Mouse (Mus musculus): ENCODE data around the gene Comt.

Comt gene

DNA sequence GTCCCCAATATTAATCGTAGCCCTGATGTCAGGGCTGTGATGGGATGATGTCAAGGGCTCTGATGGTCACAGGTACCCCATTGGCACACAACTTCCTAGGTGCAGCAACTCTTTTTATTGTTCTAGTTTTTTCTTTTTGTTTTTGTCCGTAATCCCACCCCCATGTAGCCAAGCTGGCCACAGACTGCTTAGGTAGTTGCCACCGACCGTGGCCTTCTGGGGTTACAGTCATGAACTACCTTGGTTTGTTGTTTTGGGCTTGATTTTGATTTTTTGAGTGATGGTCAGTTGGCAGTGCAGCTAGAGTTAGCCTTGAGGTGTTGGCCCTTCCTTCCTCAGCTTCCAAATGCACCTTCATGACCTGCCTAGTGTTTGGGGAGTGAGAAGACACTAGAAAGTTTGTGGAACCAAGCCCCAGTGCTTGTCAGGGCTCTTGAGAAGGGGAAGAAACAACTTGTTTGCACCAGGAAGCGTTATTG is at the start of gene Comt:
Gene Comt (minus strand): TSS at position 51 of the 479 bp plus-strand sequence.
- DNase-seq = no peak

GRCm38 (mm10) chr16:18474021-18474420 is 47.4 kb upstream of the Comt start:
- peak; percentile 91 for DNase-seq

GRCm38 (mm10) chr16:18472976-18473375 is 46.3 kb upstream of the Comt start:
- peak; percentile 61 for DNase-seq

- peak; percentile 61 for DNase-seq
Observed at GRCm38 (mm10) chr16:18472416-18472815, 45.8 kb upstream of the Comt start.

DNA sequence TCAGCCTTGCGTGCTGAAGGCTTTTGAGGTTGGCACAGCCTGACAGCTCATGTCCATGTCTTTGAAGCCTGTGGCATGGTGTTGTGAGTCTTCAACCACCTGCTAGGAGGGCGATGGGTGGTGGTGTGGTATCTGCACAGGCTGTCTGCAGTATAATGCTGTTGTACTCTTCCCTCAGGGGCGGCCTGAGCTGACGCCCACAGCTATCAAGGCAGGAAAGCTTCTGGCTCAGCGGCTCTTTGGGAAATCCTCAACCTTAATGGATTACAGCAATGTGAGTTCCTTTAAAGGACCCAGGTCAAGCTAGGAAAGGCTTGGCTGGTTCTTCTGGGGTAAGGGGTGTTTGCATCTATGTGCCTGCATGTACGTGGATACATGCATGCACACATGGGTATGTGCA is 45.3 kb upstream of the Comt start:
- DNase-seq = peak; percentile 75

DNA sequence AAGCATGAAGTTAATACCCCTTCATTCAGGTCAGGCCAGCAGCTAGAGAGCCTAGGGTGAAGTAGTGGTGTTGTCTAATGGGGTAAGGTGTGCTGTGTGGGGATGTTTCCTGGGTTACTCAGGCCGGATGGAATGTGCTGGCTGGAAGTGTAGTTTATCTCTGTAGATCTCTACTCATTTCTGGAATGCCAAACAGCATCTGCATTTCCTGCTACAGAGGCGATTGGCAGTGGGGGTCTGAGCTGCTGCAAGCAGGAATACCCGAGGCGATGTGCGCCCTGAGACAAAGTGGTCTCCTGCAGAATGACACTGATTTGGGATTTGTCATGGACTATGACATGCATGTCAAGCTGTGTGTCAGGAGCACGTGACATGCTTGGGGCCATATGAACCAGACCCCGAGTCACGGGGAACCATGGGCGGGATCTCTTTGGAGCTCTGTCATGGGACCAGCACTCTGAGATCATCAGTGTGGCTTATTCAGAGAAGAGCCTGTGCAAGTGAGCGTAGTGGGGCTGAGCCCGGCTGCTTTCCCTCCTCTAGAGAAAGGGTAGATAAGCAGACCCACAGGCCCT is 44.8 kb upstream of the Comt start:
- peak; percentile 61 for DNase-seq

- no peak for DNase-seq
Observed at GRCm38 (mm10) chr16:18470829-18471228, 44.2 kb upstream of the Comt start.

GRCm38 (mm10) chr16:18464271-18464670 is 37.6 kb upstream of the Comt start:
- peak; percentile 99 for DNase-seq

GRCm38 (mm10) chr16:18462598-18462997 is 35.9 kb upstream of the Comt start:
- peak; percentile 95 for DNase-seq

GRCm38 (mm10) chr16:18462031-18462430 is 35.4 kb upstream of the Comt start:
- DNase-seq = peak; percentile 86

DNA sequence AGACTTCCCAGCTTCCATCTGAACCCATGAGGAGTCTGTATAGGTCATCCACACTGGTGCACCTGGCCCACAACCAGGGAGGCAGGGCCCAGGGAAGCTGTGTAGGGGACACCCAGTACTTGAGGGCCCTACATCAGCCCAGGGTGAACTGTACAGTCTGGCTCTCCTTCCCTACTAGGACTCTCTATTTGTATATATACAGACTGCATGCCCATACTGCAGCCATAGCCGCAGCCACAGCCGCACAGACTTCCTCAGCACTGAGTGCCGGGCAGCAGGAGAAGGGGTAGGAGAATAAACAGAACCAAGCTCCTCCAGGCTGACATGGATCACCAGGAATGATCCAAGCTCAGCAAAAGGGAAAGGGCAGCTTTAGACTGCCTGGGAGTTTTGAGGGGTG is 34.2 kb upstream of the Comt start:
- peak; percentile 85 for DNase-seq

DNA sequence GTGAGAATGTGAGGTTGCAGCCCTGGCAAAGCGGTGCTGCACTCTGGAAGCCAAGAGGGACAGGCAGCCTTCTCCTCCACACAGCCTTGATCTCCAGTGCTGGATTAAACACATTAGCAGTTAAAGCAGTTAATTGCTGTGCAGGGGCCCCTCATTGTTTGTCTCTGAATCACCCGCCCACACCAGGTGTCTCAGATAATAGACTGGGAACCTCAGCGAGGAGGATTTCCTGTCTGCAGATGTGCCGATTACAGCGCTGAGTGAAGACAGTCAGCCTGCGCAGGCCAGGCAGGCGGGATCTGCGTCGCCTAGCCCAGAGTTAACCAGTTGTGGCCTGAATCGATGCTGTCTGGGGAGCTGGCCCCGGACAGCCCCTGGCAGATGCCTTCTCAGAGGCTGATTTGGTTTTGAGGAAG is 33.3 kb upstream of the Comt start:
- DNase-seq = peak; percentile 97

DNA sequence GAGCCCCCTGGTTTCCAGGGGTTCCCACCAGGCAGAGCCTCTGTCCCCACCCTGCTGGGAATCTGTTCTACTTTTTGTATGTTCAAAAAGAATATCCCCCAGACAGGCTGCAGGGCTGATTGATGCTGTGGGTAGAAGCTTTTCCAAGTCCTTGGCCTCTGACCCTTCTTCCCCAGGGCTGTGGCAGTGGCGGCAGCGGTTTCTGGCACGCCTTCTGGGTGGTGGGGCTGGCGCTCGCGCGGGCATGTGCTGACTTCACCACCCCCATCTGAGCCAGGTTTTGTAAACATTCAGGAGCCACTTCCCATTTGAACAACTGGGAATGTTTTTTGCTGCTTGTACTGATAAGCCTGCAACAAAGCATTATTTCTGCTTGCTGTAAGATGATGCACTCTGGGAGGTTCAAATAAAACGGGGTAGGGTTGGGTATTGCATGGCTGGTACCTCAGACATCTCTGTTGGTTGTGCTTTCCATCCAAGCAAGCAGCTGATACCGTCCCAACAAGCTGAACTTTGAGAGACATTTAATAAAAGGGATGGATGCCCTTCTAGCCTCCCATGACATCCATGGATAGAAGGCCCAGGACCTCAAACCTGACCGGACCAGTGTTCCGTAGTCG is 32.8 kb upstream of the Comt start:
- DNase-seq = peak; percentile 92

- DNase-seq = no peak
Observed at GRCm38 (mm10) chr16:18458661-18459060, 32.0 kb upstream of the Comt start.

DNA sequence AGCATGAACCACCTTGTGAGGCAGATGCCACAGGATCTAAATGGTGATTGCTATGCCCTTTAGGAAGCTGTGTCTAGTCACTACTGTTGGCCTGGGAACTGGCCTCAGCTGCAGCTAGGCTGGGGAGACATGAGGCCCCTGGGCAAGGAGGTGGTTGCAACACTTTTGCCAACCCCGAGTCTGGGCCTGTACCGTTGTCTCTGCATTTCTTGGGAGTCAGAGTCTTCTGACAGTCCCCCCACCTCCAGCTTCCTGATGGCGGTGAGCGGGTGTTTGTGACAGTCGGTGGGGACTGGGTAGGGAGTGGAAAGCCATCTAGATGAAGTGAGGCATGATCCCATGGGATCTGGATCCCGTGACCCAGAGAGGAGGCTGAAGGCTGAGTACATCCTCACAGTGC is 28.8 kb upstream of the Comt start:
- DNase-seq = peak; percentile 79

DNA sequence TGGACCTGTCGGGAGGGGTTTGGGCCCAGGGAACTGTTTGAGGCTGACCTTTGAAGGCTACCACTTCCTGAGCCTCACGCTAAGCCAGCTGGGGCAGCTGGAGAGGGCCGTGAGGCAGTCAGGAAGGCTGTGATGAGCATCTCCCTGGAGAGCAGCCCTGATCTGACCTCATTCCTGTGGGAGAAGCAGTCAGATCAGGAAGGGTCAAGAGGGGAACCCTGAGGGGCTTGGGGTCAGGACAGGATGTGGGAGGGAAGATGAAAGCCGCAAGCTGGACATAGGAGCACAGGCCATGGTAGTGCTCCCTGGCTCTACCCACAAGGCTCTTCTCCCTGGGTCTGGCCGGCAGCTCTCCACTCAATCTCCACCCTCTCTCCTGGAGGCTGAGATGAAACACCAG is 27.2 kb upstream of the Comt start:
- DNase-seq = peak; percentile 94

DNA sequence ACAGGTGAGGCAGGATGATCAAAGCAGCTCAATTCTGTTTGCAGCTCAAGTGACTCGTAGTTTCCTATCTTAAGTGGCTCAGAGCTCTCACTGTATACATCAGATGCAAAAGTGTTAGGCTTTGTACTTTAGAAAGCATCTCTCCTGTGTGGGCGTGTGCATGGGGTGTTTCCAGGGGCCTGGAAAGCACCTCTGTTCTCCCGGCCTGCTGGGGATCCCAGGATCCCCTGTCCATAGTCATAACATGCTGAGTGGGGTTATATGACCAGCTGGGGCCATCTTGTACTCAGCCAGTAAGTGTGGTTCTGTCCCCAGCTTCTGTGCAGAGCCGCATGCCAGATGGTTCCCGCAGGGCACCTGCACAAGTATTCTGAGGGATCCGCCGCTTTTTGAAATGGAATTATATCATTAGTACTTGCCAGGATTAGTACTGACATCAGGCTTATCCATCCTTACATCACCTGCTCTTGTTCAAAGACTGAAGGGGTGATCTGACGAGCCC is 25.8 kb upstream of the Comt start:
- DNase-seq = no peak

DNA sequence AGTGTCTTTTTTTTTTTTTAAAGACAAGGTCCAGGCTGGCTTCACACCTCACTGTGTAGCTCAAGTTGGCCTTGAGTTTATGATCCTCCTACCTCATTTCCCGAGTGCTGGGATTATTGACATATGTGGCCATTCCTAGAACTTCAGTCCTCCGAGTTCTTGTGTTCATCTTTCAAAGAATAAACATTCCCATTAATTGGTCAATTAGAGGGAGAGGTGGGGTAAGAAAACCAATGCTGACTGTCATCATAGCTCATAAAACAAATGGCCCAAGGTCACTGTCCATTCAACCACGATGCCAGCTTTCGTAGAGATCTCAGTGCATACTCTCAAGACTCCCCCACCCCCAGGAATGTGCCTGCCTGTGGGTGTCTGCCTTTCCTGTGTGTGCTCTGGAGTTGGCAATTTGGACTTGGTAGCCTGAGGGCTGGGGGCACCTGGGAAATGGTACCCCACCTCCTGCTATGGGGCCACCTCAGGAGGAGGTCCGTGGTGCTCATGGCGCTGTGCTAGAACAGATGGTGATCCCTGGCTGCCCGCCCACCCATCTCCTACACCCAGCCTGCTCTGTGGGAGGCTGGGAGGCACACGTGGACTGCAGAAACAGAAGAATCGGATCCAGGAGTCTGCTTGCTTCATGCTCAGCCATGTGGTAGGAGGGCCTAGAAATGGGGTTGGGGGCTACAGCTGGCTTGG is 25.0 kb upstream of the Comt start:
- DNase-seq = peak; percentile 84

GRCm38 (mm10) chr16:18449005-18449404 is 22.4 kb upstream of the Comt start:
- peak; percentile 76 for DNase-seq

GRCm38 (mm10) chr16:18448104-18448503 is 21.5 kb upstream of the Comt start:
- DNase-seq = no peak

GRCm38 (mm10) chr16:18447243-18447642 is 20.6 kb upstream of the Comt start:
- no peak for DNase-seq

GRCm38 (mm10) chr16:18443385-18443841 is 16.8 kb upstream of the Comt start:
- peak; percentile 98 for DNase-seq

GRCm38 (mm10) chr16:18436128-18436527 is 9.5 kb upstream of the Comt start:
- no peak for DNase-seq
